26 mouse cellular contexts compared by ENCODE assay signal in genomic region chr6:38719229-38719628, GRCm38 (mm10). TPM values are rescaled to one million over a fixed set of nuclear protein-coding genes. Genes with fewer than 3 reads are reported as not detected.
DNase-seq lines count a peak whose midpoint lies in the region; ATAC-seq lines count a peak whose summit lies in the region.
"Had no signal": no experiment of that assay in that cellular context is flagged by ENCODE, and none has a peak within 500 bp of the region (broad histone marks: within the 10 kb centered on the region; RNA-seq: fewer than 3 reads in every experiment).

No protein-coding gene starts in this region.

- no peak overlapping the region for H3K9ac ChIP-seq in forebrain, embryonic 13.5 days
- no peak overlapping the region for H3K9ac ChIP-seq in forebrain, embryonic 11.5 days (ENCODE audit: low read length)
- H3K9ac ChIP-seq in hindbrain, embryonic 11.5 days (ENCODE audit: low read depth, low read length), result no peak overlapping the region
- no peak overlapping the region for H3K9ac ChIP-seq in hindbrain, embryonic 13.5 days
- H3K9ac ChIP-seq: embryonic facial prominence, embryonic 12.5 days; embryonic facial prominence, embryonic 15.5 days; forebrain, postnatal 0 days; heart, embryonic 13.5 days; intestine, embryonic 15.5 days had no signal

- H3K27ac ChIP-seq in forebrain, embryonic 13.5 days, result no peak overlapping the region
- no peak overlapping the region for H3K27ac ChIP-seq in forebrain, embryonic 11.5 days (ENCODE audit: low read depth, low read length)
- H3K27ac ChIP-seq in hindbrain, embryonic 11.5 days (ENCODE audit: low read depth, low read length), result no peak overlapping the region
- no peak overlapping the region for H3K27ac ChIP-seq in hindbrain, embryonic 13.5 days
- H3K27ac ChIP-seq in midbrain, embryonic 10.5 days (replicated peaks), result no peak overlapping the region
- H3K27ac ChIP-seq: embryonic facial prominence, embryonic 12.5 days; embryonic facial prominence, embryonic 15.5 days; gastrocnemius, adult 2 months; heart, adult 2 months; heart, embryonic 10.5 days; heart, embryonic 13.5 days; intestine, embryonic 15.5 days had no signal

- ATAC-seq in forebrain, embryonic 13.5 days, result 0 out of 2 replicates have a peak, but pooled peaks have one; percentile 21
- no peak for ATAC-seq in forebrain, embryonic 11.5 days (replicated peaks; ENCODE audit: low FRiP score)
- ATAC-seq in hindbrain, embryonic 11.5 days (ENCODE audit: low FRiP score), result peak; percentile 63; the same call in 1 of the 2 replicates
- ATAC-seq in hindbrain, embryonic 13.5 days (ENCODE audit: low FRiP score), result no peak
- ATAC-seq: forebrain, postnatal 0 days; hindbrain, embryonic 16.5 days; intestine, embryonic 15.5 days; Patski had no signal

- no peak overlapping the region for H3K4me2 ChIP-seq in forebrain, embryonic 13.5 days
- no peak overlapping the region for H3K4me2 ChIP-seq in forebrain, embryonic 11.5 days (ENCODE audit: low read depth, low read length, severe bottlenecking)
- H3K4me2 ChIP-seq in hindbrain, embryonic 11.5 days (replicated peaks; ENCODE audit: low read depth, low read length), result no peak overlapping the region
- no peak overlapping the region for H3K4me2 ChIP-seq in hindbrain, embryonic 13.5 days
- H3K4me2 ChIP-seq: embryonic facial prominence, embryonic 12.5 days; embryonic facial prominence, embryonic 15.5 days; heart, embryonic 13.5 days; intestine, embryonic 15.5 days had no signal

- H3K36me3 ChIP-seq in forebrain, embryonic 13.5 days (ENCODE audit: poor library complexity, severe bottlenecking), result peaks cover 75% of the 10 kb centered on the region
- H3K36me3 ChIP-seq in forebrain, embryonic 11.5 days (ENCODE audit: control insufficient read depth, insufficient read depth, low read length), result peaks cover 26% of the 10 kb centered on the region
- H3K36me3 ChIP-seq in hindbrain, embryonic 11.5 days (ENCODE audit: control insufficient read depth, insufficient read depth, low read length), result peaks cover 17% of the 10 kb centered on the region
- peaks cover 73% of the 10 kb centered on the region for H3K36me3 ChIP-seq in hindbrain, embryonic 13.5 days
- peaks cover 91% of the 10 kb centered on the region for H3K36me3 ChIP-seq in midbrain, embryonic 10.5 days

- H3K4me1 ChIP-seq in forebrain, embryonic 13.5 days, result no peaks in the 10 kb centered on the region
- no peaks in the 10 kb centered on the region for H3K4me1 ChIP-seq in forebrain, embryonic 11.5 days (replicated peaks; ENCODE audit: control insufficient read depth, insufficient read depth, low read length)
- no peaks in the 10 kb centered on the region for H3K4me1 ChIP-seq in hindbrain, embryonic 11.5 days (replicated peaks; ENCODE audit: control insufficient read depth, insufficient read depth, low read length)
- H3K4me1 ChIP-seq in hindbrain, embryonic 13.5 days (replicated peaks), result peaks cover 7% of the 10 kb centered on the region; the same call in 1 of the 2 replicates
- H3K4me1 ChIP-seq in midbrain, embryonic 10.5 days, result no peaks in the 10 kb centered on the region
- H3K4me1 ChIP-seq: embryonic facial prominence, embryonic 12.5 days; embryonic facial prominence, embryonic 15.5 days; intestine, embryonic 15.5 days had no signal

- H3K4me3 ChIP-seq in forebrain, embryonic 13.5 days, result no peak overlapping the region
- H3K4me3 ChIP-seq in forebrain, embryonic 11.5 days (ENCODE audit: low read depth, low read length), result no peak overlapping the region
- no peak overlapping the region for H3K4me3 ChIP-seq in hindbrain, embryonic 11.5 days (ENCODE audit: low read depth, low read length)
- H3K4me3 ChIP-seq in hindbrain, embryonic 13.5 days, result no peak overlapping the region
- H3K4me3 ChIP-seq in midbrain, embryonic 10.5 days, result no peak overlapping the region
- H3K4me3 ChIP-seq: embryonic facial prominence, embryonic 12.5 days; embryonic facial prominence, embryonic 15.5 days; gastrocnemius, adult 2 months; heart, adult 2 months; heart, embryonic 10.5 days; heart, embryonic 13.5 days; intestine, embryonic 15.5 days had no signal

- no peaks in the 10 kb centered on the region for H3K9me3 ChIP-seq in forebrain, embryonic 13.5 days (replicated peaks)
- no peaks in the 10 kb centered on the region for H3K9me3 ChIP-seq in forebrain, embryonic 11.5 days (ENCODE audit: control insufficient read depth, low read length)
- H3K9me3 ChIP-seq in hindbrain, embryonic 11.5 days (ENCODE audit: control insufficient read depth, low read length), result no peaks in the 10 kb centered on the region
- no peaks in the 10 kb centered on the region for H3K9me3 ChIP-seq in hindbrain, embryonic 13.5 days
- no peaks in the 10 kb centered on the region for H3K9me3 ChIP-seq in midbrain, embryonic 10.5 days (replicated peaks)
- H3K9me3 ChIP-seq: embryonic facial prominence, embryonic 12.5 days; embryonic facial prominence, embryonic 15.5 days; heart, embryonic 10.5 days; heart, embryonic 13.5 days; intestine, embryonic 15.5 days had no signal

- WGBS in forebrain, embryonic 13.5 days, result 38% methylated on average over 6 of the region's 6 CpGs
- 60% methylated on average over 6 of the region's 6 CpGs for WGBS in forebrain, embryonic 11.5 days
- WGBS in hindbrain, embryonic 11.5 days, result 57% methylated on average over 6 of the region's 6 CpGs
- 25% methylated on average over 6 of the region's 6 CpGs for WGBS in hindbrain, embryonic 13.5 days
- 83% methylated on average over 6 of the region's 6 CpGs for WGBS in midbrain, embryonic 10.5 days

- DNase-seq in forebrain, embryonic 11.5 days (ENCODE audit: low spot score), result no peak
- no peak for DNase-seq in hindbrain, embryonic 11.5 days (ENCODE audit: low spot score)
- peak; percentile 37 for DNase-seq in Muller cell, postnatal 12 days (ENCODE audit: inconsistent ontology term)
- peak; percentile 71 for DNase-seq in retina, postnatal 1 day
- no peak for DNase-seq in midbrain, embryonic 10.5 days (ENCODE audit: low spot score)
- DNase-seq: adrenal gland, postnatal 10 days; adrenal gland, postnatal 36 days; cerebellum, adult 11 months; cerebellum, adult 2 months; cerebellum, adult 9-11 months; cerebellum, postnatal 25 days; forebrain, postnatal 0 days; gastrocnemius, adult 2 months; gastrocnemius, postnatal 14 days; heart, adult 2 months; heart, postnatal 14 days; kidney, adult 11 months had no signal

- H3K27me3 ChIP-seq in forebrain, embryonic 13.5 days, result no peaks in the 10 kb centered on the region
- H3K27me3 ChIP-seq in forebrain, embryonic 11.5 days (ENCODE audit: control insufficient read depth, insufficient read depth, low read length), result no peaks in the 10 kb centered on the region
- no peaks in the 10 kb centered on the region for H3K27me3 ChIP-seq in hindbrain, embryonic 11.5 days (ENCODE audit: control insufficient read depth, insufficient read depth, low read length)
- no peaks in the 10 kb centered on the region for H3K27me3 ChIP-seq in hindbrain, embryonic 13.5 days
- no peaks in the 10 kb centered on the region for H3K27me3 ChIP-seq in midbrain, embryonic 10.5 days (ENCODE audit: low read depth, poor library complexity, severe bottlenecking)
- H3K27me3 ChIP-seq: embryonic facial prominence, embryonic 12.5 days; embryonic facial prominence, embryonic 15.5 days; heart, embryonic 13.5 days; intestine, embryonic 15.5 days; Patski had no signal

RNA-seq across cellular contexts. Expression of gene Clec2l, which starts 56.4 kb away (rescaled TPM):
- polyA plus RNA-seq in forebrain, embryonic 13.5 days (2015; fragmentation: Nextera tagmentation; extraction: Ambion mirVana), result 3.6 and 3.8 TPM in 2 replicates
- polyA plus RNA-seq in forebrain, embryonic 11.5 days (2014; fragmentation: Nextera tagmentation; extraction: Ambion mirVana), result 0.95 and 1.9 TPM in 2 replicates
- 1.7 and 2.2 TPM in 2 replicates for polyA plus RNA-seq in hindbrain, embryonic 11.5 days (2014; fragmentation: Nextera tagmentation; extraction: Ambion mirVana)
- 8.9 and 11.2 TPM in 2 replicates for polyA plus RNA-seq in hindbrain, embryonic 13.5 days (2015; fragmentation: Nextera tagmentation; extraction: Ambion mirVana)
- 1.1 and 1.3 TPM in 2 replicates for polyA plus RNA-seq in midbrain, embryonic 10.5 days (2016; fragmentation: Nextera tagmentation; extraction: Ambion mirVana)

Comparison
In these comparisons a context has a peak if more than half of its experiments do, and no peak if none do; other contexts are left out.
1. ATAC-seq: peak in forebrain, embryonic 13.5 days (single experiment) and hindbrain, embryonic 11.5 days (single experiment); none in forebrain, embryonic 11.5 days (single experiment) and hindbrain, embryonic 13.5 days (single experiment).
2. DNase-seq: peak in Muller cell, postnatal 12 days (single experiment) and retina, postnatal 1 day (single experiment); none in forebrain, embryonic 11.5 days (single experiment), hindbrain, embryonic 11.5 days (single experiment) and midbrain, embryonic 10.5 days (single experiment).